Mouse (Mus musculus): Measurements from ENCODE around the gene Sec22c.

Sec22c gene

DNA sequence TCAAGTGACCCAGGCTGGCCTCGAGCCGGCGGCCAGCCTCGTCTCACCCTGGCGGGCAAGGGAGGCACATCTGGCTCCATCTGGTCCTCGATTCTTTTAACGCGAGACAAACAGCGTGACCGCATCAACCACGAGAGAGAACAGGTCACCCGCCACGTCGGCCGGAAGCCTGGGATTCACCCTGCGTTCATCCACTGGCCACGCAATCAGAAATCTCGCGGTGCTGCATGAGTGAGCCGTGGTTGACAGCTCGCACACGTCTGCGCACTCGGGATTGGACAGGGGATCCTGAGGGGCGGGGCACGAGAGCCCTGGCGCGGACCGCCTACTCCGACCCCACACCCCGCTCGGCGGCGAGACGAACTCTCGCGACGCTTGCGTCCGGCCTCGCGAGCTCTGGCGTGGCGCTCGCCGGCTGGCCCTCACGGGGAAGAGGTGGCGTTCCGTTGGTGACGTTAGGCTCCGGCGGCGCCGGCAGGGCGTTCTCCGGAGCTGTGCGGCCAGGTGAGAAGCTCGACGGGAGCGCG is 13.6 kb upstream of the Sec22c start, which contains the start of gene Nktr:
Nktr (plus strand) TSS at position 378 of the 527 bp plus-strand sequence.
- H3K36me3 ChIP-seq (ENCODE audit: insufficient read depth, low read length): peaks cover 3% of the 10 kb centered on the region
- TF ChIP-seq NANOG (IDR thresholded peaks at IDR 0.05; ENCODE audit: borderline replicate concordance, low read length) (0 out of 2 replicates have a peak, but pooled peaks have one; percentile 9), CTCF (conservative IDR thresholded peaks at IDR 0.05; ENCODE audit: low read length) (no peak)
- no peaks in the 10 kb centered on the region for H3K9me3 ChIP-seq (ENCODE audit: low read length)
- peaks cover 23% of the 10 kb centered on the region for H3K4me1 ChIP-seq (replicated peaks; ENCODE audit: low read depth, low read length)
- peak within 1 kb of the TSS; percentile 83 for H3K4me3 ChIP-seq (replicated peaks; ENCODE audit: low read length)
- peaks cover 8% of the 10 kb centered on the region for H3K27me3 ChIP-seq (ENCODE audit: insufficient read depth, low read length)

DNA sequence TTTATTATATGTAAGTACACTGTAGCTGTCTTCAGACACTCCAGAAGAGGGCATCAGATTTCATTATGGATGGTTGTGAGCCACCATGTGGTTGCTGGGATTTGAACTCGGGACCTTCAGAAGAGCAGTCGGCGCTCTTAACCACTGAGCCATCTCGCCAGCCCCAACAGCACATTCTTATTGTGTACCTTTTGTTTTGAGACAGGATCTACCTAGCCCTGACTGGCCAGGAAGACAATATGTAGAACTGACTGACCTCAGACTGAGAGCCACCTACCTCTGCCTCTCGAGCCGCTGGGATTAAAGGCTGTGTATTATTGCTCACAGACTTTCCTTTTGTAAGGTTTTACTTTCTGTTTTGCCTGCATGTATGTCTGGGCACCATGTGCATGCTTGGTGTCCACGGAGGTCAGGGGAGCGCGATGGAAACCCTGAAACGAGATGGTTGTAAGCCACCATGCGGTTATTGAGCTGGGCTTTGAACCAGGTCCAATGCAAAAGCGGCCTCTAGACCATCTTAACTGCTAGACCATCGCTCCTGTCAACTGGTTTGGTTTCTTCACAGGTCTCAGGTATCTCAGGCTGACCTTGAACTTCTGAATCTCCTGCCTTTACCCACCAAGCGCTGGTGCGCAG is 12.9 kb upstream of the Sec22c start:
- TF ChIP-seq NANOG (IDR thresholded peaks at IDR 0.05; ENCODE audit: borderline replicate concordance, low read length) (no peak), POU5F1 (IDR thresholded peaks at IDR 0.05; ENCODE audit: borderline replicate concordance, low read length) (no peak)
- peaks cover 8% of the 10 kb centered on the region for H3K27me3 ChIP-seq (ENCODE audit: insufficient read depth, low read length)
- H3K9me3 ChIP-seq (ENCODE audit: low read length): no peaks in the 10 kb centered on the region
- peaks cover 23% of the 10 kb centered on the region for H3K4me1 ChIP-seq (replicated peaks; ENCODE audit: low read depth, low read length)
- peak overlapping the region; percentile 83 for H3K4me3 ChIP-seq (replicated peaks; ENCODE audit: low read length)
- H3K36me3 ChIP-seq (ENCODE audit: insufficient read depth, low read length): peaks cover 7% of the 10 kb centered on the region

DNA sequence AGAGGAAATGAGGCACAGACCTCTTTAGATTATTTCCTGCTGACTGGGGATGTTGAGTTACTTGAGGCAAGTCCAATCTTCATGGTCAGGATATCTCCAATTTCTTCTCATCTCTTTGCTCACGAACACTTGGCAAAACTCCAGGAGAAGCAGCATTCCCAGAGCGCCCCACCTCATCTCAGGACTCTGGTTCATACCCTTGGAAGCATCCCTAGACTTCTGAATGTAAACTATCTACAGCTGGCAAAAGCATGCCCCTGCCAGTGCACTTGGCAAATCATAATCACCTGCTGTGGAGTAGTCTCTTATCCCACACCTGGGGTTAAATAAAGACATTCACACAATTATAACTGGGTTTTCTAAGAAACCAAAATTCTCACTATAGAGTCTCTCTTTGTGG is 11.8 kb upstream of the Sec22c start:
- no peaks in the 10 kb centered on the region for H3K9me3 ChIP-seq (ENCODE audit: low read length)
- peaks cover 18% of the 10 kb centered on the region for H3K36me3 ChIP-seq (ENCODE audit: insufficient read depth, low read length)
- H3K4me1 ChIP-seq (replicated peaks; ENCODE audit: low read depth, low read length): peaks cover 23% of the 10 kb centered on the region
- TF ChIP-seq NANOG (IDR thresholded peaks at IDR 0.05; ENCODE audit: borderline replicate concordance, low read length) (no peak), POU5F1 (IDR thresholded peaks at IDR 0.05; ENCODE audit: borderline replicate concordance, low read length) (no peak), CTCF (conservative IDR thresholded peaks at IDR 0.05; ENCODE audit: low read length) (no peak)
- no peak overlapping the region for H3K4me3 ChIP-seq (replicated peaks; ENCODE audit: low read length)
- H3K27me3 ChIP-seq (ENCODE audit: insufficient read depth, low read length): peaks cover 8% of the 10 kb centered on the region

DNA sequence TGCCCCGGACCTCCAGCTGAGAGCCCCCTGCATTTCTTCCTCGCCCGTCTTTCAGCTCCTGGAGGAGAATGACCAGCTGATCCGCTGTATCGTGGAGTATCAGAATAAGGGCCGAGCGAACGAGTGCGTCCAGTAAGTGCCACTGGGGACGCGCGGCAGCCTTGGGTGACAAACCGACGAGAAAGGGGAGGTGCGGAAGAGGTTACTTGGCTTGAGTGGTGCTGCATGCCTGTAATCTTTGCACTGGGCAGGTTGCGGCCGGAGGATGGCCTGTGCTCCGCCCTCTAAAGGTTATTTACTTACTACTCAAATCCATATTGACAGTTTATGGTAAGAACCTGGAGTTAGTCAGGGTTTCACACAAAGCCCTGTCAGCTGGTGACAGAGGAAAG is 5.3 kb upstream of the Sec22c start:
- peak overlapping the region; percentile 99 for H3K4me3 ChIP-seq (replicated peaks; ENCODE audit: low read length)
- H3K4me1 ChIP-seq (replicated peaks; ENCODE audit: low read depth, low read length): peaks cover 25% of the 10 kb centered on the region
- no peaks in the 10 kb centered on the region for H3K9me3 ChIP-seq (ENCODE audit: low read length)
- peaks cover 21% of the 10 kb centered on the region for H3K36me3 ChIP-seq (ENCODE audit: insufficient read depth, low read length)
- TF ChIP-seq CTCF (conservative IDR thresholded peaks at IDR 0.05; ENCODE audit: low read length): no peak
- no peaks in the 10 kb centered on the region; the same call in 1 of the 2 replicates for H3K27me3 ChIP-seq (ENCODE audit: insufficient read depth, low read length)

DNA sequence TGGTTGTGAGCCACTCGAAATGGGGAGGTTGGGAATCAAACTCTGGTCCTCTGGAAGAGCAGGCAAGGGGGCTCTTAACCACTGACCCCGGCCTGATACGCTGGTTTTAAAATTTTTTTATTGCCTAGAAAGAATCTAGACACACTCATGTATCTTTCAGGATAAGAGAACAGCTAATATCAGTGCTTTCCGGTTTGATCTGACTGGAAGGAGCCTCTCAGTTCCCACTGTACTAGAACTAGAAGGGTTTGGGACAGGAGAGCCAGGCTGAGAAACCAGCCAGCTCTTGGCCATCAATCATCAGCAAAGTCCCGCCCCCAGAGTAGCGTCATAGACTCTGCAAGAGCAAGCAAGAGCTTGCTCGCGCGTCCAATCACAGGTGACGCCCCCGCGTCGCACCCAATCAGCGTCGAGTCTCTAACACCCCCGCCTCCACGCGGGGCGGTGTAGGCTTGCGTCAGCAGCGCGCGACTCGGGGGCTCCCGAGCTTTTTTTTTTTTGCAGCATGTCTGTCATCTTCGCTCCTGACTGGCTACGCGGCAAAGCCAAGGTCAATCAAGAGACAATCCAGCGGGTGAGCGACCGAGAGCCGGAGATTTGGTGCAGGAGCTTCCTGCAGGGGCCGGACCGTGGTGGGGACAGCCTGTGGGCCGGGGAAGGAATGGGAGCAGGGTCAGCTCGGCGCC is 4.8 kb upstream of the Sec22c start, which contains the start of gene Ss18l2:
Ss18l2 (plus strand) TSS at position 432 of the 686 bp plus-strand sequence.
- Histone ChIP-seq H3K4me3 (replicated peaks; ENCODE audit: low read length) (peak within 1 kb of the TSS; percentile 99), H3K4me1 (replicated peaks; ENCODE audit: low read depth, low read length) (peaks cover 31% of the 10 kb centered on the region), H3K27me3 (ENCODE audit: insufficient read depth, low read length) (no peaks in the 10 kb centered on the region; the same call in 1 of the 2 replicates), H3K36me3 (ENCODE audit: insufficient read depth, low read length) (peaks cover 21% of the 10 kb centered on the region), H3K9me3 (ENCODE audit: low read length) (no peaks in the 10 kb centered on the region)
- TF ChIP-seq CTCF (conservative IDR thresholded peaks at IDR 0.05; ENCODE audit: low read length) (no peak), NANOG (IDR thresholded peaks at IDR 0.05; ENCODE audit: borderline replicate concordance, low read length) (no peak), POU5F1 (IDR thresholded peaks at IDR 0.05; ENCODE audit: borderline replicate concordance, low read length) (no peak)

DNA sequence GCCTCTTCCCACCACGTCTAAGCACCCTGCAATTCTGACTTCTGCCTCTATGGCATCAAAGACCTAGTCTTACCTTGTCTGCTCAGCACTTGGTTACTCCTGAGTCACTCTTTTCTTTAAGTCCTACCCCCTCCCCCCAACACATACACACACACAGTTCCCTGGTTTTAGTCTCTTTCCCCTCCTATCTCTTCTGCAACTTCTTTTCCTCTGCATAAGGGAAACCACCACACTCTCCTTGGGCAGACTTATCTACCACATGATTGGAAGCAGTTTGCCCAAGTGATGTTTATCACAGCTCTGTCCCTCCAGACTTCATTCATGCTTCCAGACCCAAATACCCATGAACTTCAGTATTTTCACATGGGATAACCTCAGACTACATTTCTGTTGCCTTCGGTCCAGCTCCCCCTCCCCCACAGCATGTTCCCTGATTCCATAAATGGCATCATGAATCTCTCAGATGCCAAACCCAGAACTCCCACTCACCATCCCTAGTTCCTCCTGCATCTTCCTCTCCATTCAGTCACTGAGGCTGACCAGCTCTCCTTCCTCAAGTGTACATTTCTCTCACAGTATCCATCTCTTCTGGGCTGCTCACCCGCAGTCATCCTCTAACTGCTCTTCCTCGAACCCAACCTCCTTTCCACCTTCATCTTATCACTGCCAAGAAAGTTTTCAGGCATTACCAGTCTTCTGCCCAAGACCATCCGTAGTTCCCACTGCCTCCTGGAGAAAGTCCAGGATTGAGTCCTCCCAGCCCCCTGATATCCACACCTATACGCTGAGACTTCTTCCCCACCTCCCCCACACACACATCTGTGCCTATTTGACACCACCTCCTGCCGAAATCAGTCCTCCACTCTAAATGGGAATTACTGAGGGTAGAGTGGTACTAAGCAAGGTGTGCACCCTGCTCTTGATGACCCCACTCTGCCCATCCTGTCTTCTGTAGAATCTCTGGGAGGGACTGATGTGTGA is 3.5 kb upstream of the Sec22c start:
- Histone ChIP-seq H3K4me1 (replicated peaks; ENCODE audit: low read depth, low read length) (peaks cover 39% of the 10 kb centered on the region), H3K27me3 (ENCODE audit: insufficient read depth, low read length) (no peaks in the 10 kb centered on the region; the same call in 1 of the 2 replicates), H3K36me3 (ENCODE audit: insufficient read depth, low read length) (peaks cover 21% of the 10 kb centered on the region), H3K9me3 (ENCODE audit: low read length) (no peaks in the 10 kb centered on the region), H3K4me3 (replicated peaks; ENCODE audit: low read length) (no peak overlapping the region)
- TF ChIP-seq POU5F1 (IDR thresholded peaks at IDR 0.05; ENCODE audit: borderline replicate concordance, low read length) (no peak), NANOG (IDR thresholded peaks at IDR 0.05; ENCODE audit: borderline replicate concordance, low read length) (no peak), CTCF (conservative IDR thresholded peaks at IDR 0.05; ENCODE audit: low read length) (no peak)

DNA sequence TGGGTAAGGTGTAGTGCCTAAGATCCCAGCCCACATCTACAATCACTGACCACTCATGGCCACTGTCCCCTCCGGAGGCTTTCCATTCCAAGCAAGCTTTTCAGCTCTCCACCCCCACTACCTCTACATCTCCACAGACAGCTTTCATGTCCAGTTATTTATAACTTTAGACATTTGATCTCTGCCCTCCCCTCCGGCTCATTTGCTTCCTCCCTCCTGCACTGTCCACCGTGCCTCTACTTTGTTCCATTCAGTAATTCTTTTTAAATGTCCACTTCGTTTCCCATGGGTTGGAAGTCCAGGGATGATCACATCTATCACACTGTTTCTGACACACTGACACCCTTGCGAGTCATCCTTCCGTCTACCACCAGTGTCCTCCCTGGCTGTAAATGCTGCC is 2.5 kb upstream of the Sec22c start:
- Histone ChIP-seq H3K4me1 (replicated peaks; ENCODE audit: low read depth, low read length) (peaks cover 49% of the 10 kb centered on the region), H3K36me3 (ENCODE audit: insufficient read depth, low read length) (peaks cover 13% of the 10 kb centered on the region), H3K9me3 (ENCODE audit: low read length) (no peaks in the 10 kb centered on the region), H3K27me3 (ENCODE audit: insufficient read depth, low read length) (no peaks in the 10 kb centered on the region; the same call in 1 of the 2 replicates), H3K4me3 (replicated peaks; ENCODE audit: low read length) (no peak overlapping the region)
- TF ChIP-seq POU5F1 (IDR thresholded peaks at IDR 0.05; ENCODE audit: borderline replicate concordance, low read length): no peak
